Mouse (Mus musculus): ENCODE data around the gene Tbcb. TPM values are rescaled to one million over a fixed set of nuclear protein-coding genes. Genes with fewer than 3 reads are reported as not detected.
"Not testable (repeated sequence)": the region's sequence is repeated elsewhere in the genome, so short reads cannot be mapped to it uniquely, and the experiment has no call there.

The Tbcb gene
- 100 to 1,000 TPM; 157 to 171 TPM for total RNA-seq (2021)
- long read RNA-seq, transcript Tbcb-201 (6 exons, 1,416 nt): major isoform, 168 of 191 reads
- long read RNA-seq, partial matches to known transcripts: 5 of 191 reads
- long read RNA-seq, other reads (novel, unspliced or antisense): 16 of 191 reads

GRCm38 (mm10) chr7:30231669-30232454 is at the start of gene Tbcb, which contains the start of gene Polr2i:
Tbcb (minus strand) TSS chr7:30232272.
Polr2i (plus strand) TSS chr7:30231948.
- peak; percentile 97 to 98 for DNase-seq (ENCODE audit: low spot score in 2 of 2)

GRCm38 (mm10) chr7:30281522-30281921 is 49.5 kb upstream of the Tbcb start:
- no peak for DNase-seq (ENCODE audit: low spot score in 2 of 2)

- peak; percentile 83 to 89 for DNase-seq (ENCODE audit: low spot score in 2 of 2)
These were observed 48.6 kb upstream of the Tbcb start for GRCm38 (mm10) chr7:30280670-30281138.

GRCm38 (mm10) chr7:30279951-30280669 is 48.0 kb upstream of the Tbcb start, which contains the start of the genes Thap8 and Wdr62:
Thap8 (plus strand) TSS chr7:30280094.
Wdr62 (minus strand) TSS chr7:30280419.
- peak; percentile 89 to 93 for DNase-seq (ENCODE audit: low spot score in 2 of 2)

GRCm38 (mm10) chr7:30279536-30279935 is 47.5 kb upstream of the Tbcb start:
- DNase-seq (ENCODE audit: low spot score in 2 of 2): no peak

- no peak for DNase-seq (ENCODE audit: low spot score in 2 of 2)
These were observed 46.8 kb upstream of the Tbcb start for GRCm38 (mm10) chr7:30278911-30279310.

- no peak for DNase-seq (ENCODE audit: low spot score in 2 of 2)
These were observed 42.3 kb upstream of the Tbcb start for GRCm38 (mm10) chr7:30274383-30274782.

- DNase-seq (ENCODE audit: low spot score in 2 of 2): no peak
These were observed 37.6 kb upstream of the Tbcb start for GRCm38 (mm10) chr7:30269641-30270040.

- no peak for DNase-seq (ENCODE audit: low spot score in 2 of 2)
These were observed 34.7 kb upstream of the Tbcb start for GRCm38 (mm10) chr7:30266780-30267179.

GRCm38 (mm10) chr7:30265935-30266334 is 33.9 kb upstream of the Tbcb start:
- no peak for DNase-seq (ENCODE audit: low spot score in 2 of 2)

GRCm38 (mm10) chr7:30265531-30265930 is 33.5 kb upstream of the Tbcb start:
- no peak for DNase-seq (ENCODE audit: low spot score in 2 of 2)

GRCm38 (mm10) chr7:30265041-30265440 is 33.0 kb upstream of the Tbcb start:
- DNase-seq (ENCODE audit: low spot score in 2 of 2): no peak

GRCm38 (mm10) chr7:30251956-30252954 is 20.2 kb upstream of the Tbcb start:
- no peak for DNase-seq (ENCODE audit: low spot score in 2 of 2)

- not testable (repeated sequence) for DNase-seq (ENCODE audit: low spot score in 2 of 2)
These were observed 5.3 kb upstream of the Tbcb start for GRCm38 (mm10) chr7:30237374-30237773.

- no peak for DNase-seq (ENCODE audit: low spot score in 2 of 2)
These were observed 3.6 kb upstream of the Tbcb start, which contains the start of gene Ovol3 for GRCm38 (mm10) chr7:30235625-30236024. Ovol3 (minus strand) TSS chr7:30235725.

GRCm38 (mm10) chr7:30235091-30235490 is 3.0 kb upstream of the Tbcb start:
- DNase-seq (ENCODE audit: low spot score in 2 of 2): no peak

- DNase-seq (ENCODE audit: low spot score in 2 of 2): no peak
These were observed 2.3 kb upstream of the Tbcb start for GRCm38 (mm10) chr7:30234276-30234858.

GRCm38 (mm10) chr7:30233387-30233786 is 1.3 kb upstream of the Tbcb start:
- peak in 1 of 2 experiments; percentile 41 for DNase-seq (ENCODE audit: low spot score in 2 of 2)

GRCm38 (mm10) chr7:30232631-30233148 is 618 bp upstream of the Tbcb start:
- peak; percentile 68 to 72 for DNase-seq (ENCODE audit: low spot score in 2 of 2)

- no peak for DNase-seq (ENCODE audit: low spot score in 2 of 2)
These were observed 774 bp downstream of the Tbcb start for GRCm38 (mm10) chr7:30231328-30231668.
